Mouse (Mus musculus) B cell, adult 2 months (primary cell): ENCODE measurements around the gene Etfrf1.

ENCODE experiments used
- DNase-seq, 2 experiments: peaks; one replicate each; pipeline ENCODE4 v3.0.0; 2022

Gene Etfrf1

DNA sequence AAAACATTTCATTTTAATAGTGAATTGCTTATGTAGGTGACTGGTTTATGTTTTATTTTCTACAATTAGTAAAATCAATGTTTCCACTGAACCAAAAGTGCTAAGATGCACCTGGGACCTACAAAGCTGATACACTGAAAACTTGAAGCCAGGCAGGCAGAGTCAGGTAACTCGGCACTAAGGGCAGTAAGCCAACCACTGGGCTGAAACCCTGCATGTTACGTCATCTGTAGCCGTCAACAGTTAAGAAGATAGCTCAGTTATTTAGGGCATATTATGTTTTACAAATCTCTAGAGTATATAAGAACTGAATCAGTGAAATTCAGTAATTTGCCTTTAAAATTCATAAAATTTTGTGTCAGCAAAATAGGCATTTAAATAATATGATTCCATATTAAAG lies 15.4 kb downstream of the Etfrf1 start:
- peak in 1 of 2 experiments; percentile 30 for DNase-seq

DNA sequence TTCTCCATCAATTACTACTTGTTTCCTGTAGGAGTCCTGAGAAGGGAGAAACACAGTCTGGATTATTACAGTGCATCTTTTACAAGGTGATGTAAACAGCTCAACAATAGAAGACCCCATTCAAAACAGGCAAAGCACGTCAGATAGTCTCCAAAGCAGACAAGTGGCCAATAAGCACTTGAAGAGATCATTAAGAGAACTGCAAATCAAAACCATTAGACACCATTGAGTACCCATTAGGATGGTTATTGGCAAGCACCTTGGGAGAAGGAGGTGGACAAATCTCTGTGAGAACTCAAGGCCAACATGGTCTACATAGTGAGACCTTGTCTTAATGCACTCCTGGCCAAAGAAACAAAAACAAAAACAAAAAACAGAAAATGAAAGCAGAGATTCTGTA lies 23.5 kb downstream of the Etfrf1 start:
- no peak for DNase-seq

DNA sequence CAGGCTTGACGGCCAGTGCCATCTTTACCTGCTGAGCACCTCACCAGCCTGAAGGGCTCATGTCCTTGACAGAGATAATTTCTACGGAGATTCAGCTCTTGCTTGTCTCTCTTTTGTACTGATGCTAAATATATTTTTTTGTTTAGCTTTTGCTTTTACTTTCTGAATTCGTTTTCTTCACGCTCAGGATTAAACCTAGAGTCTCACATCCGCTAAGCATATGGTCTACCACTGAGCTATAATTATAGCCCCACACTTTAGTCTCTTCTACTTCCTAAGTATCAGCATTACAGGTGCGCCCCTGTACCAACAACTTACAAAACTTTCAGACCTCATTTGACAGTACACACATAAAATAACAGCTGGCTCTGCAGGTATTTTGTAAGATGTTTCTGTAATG lies 24.4 kb downstream of the Etfrf1 start:
- DNase-seq, result no peak

DNA sequence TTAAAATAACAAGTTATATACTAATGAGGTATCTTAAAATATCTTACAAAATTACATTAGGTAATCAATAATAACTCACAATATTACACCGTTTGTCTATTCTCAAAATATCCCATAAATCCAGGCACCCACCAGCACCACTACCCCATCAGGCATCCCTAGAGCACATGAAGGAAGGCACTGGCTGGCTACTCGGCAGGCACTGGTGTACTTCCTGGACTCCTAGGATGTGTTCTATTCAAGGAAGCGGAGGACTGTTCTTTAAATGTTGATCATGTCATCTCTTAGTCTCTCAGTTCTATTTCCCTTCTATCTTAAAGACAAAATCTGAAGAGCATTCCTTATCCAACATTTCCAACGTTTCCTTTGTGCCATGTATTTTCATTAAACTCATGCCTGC lies 26.2 kb downstream of the Etfrf1 start:
- no peak for DNase-seq

DNA sequence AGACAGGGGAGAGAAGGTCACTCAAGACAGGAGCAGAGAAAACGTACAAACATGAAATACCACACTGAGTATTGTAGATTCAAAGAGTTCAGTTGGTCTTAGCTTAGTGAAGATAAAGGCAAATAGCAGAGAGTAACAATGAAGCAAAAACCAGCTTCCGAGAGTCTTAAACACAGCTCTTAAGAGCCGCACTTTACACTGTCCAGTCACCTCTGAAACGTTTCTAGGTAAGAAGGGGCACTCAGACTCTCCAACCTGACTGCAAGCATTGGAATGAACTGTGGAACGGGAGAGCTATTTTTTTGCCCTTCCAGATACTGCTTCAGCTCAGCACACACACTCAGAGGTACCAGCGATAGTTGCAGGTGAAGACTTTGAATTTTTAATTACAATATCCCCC lies 29.4 kb downstream of the Etfrf1 start:
- DNase-seq, result no peak

DNA sequence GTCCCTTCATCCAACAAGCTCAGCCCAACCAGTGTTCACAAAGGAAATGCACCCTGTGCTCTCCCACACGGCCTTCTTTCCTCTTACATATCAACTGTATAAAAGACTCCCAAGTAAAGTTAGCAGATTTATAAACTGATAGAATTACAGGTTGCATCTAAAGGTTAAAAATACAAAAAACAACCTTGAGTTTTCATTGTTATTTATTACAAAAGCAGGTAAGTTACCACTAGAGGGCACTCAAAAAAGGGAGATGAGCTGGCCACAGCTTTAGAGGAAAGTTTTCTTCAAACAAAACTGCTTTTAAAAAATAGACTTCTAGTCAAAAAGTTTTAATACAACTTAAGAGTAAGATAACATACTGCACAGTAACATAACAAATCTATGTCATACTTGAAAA lies 31.6 kb downstream of the Etfrf1 start:
- DNase-seq, result no peak

DNA sequence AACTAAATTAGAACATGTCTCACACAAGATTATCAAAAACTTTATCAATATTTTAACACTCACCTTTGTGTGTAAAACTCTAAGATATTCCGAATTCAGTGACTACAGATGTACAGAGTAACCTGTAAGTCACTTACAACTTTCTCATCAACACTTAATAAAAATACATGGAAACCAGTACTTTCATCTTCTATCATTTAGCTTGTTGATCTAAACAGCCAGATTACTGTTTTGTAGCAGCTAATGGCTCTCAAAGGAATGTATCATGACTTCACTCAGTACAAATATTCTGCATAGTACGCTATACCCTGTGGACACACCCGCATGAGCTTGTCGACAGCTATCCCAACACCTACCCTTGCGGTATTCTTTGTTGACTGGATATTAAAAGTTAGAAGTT lies 35.9 kb downstream of the Etfrf1 start:
- no peak for DNase-seq

DNA sequence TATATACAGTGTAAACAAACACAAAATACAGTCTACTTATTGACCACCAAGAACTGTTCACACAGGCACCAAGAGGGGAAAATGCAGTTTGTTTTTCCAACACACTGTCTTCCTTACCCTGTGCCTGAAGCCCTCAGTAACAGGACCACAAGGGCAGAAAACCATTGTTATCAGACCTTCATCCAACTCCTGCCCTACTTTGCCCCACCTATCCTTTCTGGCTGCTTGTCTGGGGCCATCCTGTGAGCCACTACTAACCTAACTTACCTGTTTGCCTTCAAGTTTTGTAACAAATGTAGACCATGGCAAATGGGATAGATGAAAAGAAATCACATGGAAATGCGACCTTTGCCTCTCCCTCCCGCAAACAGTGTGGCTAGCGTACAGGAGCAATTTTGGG lies 37.0 kb downstream of the Etfrf1 start:
- no peak for DNase-seq

DNA sequence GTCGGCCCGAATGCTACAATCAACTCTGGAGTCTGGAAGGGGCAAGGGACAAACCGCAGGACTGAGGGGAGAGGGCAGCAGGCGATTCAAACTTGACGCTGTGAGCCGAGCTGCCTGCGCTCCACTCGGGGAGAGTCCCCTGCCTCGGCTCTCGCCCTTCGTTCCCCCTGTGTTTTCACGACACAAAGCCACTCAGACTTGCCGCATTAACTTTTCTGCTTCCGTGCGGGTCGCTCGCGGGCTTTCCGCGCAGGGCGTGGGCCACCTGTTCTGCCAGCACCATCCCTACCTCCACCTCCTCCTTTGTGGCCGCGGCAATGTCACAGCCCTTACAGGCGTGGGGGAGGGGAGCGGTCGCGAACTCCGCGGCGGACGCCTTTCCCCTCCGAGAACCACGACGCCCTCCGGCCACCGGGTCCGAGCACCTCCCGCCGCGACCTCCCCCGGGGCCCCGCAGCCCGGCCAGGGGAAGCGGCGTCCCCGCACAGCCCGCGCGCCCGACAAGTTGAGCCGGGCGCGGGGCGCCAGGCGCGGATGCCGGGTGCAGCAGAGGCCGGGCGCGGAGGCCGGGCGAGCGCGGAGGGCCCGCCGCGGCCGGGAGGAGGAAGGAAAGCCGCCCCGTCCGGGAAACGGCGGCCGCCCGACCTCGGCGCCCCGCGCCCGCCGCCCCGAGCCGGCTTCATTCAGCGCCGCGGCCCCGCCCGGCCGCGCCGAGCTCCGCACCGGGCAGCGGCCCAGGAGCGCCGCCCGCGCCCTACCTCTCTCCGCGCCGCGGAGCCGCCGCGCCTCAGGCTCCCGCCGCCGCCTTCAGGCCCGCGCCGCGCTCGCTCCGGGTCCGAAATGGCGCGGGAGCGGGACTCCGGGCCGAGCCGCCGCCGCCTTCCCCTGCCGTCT lies 38.6 kb downstream of the Etfrf1 start:
- peak; percentile 83 for DNase-seq

DNA sequence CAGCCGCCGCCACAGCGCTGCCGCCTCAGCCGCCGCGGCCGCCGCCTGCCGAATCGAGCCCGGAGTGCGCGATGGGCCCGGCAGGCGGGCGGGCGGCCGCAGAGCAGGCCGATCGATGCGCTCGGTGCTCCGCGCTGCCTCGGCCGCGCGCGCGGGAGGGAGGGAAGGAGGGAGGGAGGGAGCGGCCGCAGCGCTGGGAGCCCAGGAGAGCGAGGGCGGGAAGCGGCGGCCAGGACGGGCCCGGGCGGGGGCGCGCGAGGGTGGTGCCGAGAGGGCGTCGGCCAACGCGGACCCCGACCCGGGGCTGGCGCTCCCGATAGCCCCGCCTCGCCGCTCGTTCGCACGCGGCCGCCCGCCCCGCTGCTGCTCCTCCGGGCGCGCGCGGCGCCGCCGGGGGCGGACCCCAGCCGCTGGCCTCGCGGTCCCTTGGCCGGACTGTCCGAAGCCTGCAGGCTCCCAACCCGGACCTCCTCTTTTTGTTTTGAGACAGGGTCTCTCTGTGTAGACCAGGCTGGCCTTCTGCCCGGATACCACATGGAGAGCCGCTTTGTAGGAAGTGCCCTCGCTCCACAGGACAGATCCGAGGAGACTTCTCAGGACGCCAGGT lies 39.4 kb downstream of the Etfrf1 start, which contains the start of gene Kras:
Gene Kras, minus strand, starts transcription at position 55 of the 607 bp plus-strand sequence.
- DNase-seq, result peak; percentile 93 to 95

DNA sequence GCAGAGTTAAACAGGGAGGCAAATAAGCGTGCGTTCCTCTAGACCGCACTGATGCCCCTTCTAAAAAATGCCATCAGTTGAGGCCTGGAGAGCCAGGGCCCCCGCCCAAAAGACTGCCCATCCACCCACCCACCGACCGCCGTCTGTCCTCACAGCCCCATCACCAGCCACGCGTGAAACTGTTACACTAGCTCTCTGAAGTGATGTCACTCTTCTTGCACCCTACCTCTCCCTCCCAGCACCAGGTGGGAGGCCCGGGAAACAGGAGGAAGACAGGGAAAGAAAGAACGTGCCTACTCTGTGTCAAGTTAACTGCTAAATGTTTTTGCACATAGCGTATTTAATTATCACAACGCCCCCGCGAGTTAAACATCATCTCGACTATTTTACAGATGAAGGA lies 39.9 kb downstream of the Etfrf1 start:
- DNase-seq, result no peak

DNA sequence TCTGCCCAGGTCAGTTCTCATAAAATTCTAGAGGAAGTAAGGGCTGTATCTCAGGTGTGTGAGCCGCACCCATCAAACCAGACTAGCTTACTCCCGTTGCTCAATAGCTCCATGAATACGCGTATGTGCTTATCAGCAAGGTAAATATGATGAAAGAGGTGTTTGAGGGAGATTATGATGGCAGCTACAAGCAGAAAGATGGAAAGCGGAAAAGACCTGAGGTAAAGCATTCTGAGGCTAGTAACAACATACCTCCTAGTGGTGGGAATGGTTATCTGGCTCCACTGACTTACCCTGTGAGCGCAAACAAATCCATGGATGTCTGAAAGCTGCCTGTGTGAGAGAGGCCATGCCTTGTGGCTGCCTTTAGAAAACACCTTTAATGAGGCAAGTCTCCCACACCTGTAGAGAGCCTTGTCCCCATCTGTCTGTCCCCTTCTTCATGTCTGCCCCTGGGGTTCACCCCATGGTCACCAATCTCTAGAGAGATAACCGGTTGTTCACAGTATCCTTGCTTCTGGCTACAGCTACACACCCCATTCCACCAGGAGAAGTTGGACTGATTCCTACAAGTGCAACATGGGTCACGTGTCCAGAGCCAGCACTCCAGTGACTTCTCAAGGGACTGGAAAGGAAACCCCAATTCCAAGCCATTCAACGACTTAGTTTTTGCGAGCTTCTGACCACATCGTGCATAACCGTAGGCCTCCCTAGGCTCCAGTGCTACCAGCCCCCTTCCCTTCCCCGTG lies 45.2 kb downstream of the Etfrf1 start:
- DNase-seq, result no peak

DNA sequence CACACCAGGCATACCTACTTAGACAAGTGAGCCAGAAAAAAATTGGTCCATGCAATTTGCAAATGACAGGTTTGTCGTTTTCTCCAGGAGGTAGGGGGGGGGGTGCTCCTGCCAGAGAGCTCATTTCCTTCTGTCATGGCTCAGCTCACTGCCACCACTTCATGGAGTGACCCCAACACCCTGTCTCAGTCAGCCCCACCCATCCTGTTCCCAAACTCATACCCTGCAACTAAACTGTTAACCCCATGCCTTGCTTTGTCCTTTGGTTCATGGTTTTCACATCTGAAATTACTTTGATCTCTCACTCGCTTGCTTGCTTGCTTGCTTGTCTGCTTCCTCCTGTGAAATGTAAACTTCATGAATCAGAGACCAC lies 45.8 kb downstream of the Etfrf1 start:
- DNase-seq, result no peak

DNA sequence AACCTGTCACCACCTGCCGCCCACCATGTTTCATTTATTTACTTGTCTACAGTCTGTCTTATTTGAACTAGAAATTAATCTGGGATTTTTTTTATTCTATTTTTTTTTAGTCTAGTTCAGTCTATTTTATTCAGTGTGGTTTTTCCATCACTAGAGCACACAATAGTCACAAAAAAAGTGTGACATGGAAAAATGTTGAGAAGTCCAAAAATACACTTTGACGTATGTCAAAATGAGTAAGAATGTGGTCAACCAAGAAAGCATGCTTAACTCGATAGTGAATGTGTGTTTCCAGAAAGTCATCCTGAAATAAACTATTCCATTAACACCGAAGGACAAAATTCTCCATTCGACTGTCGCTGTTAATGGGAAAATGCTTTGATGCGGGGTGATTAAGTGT lies 51.4 kb downstream of the Etfrf1 start:
- no peak for DNase-seq
